Mouse (Mus musculus) testis, adult 2 months (tissue): Measurements from ENCODE around the gene Sec1. TPM values are rescaled to one million over a fixed set of nuclear protein-coding genes. Genes with fewer than 3 reads are reported as not detected.

Experiments used
- H3K27ac ChIP-seq: fragments of 200-500 bp; 2 replicates; pipeline ENCODE4 v1.5.1; 2012; ENCODE audit warnings: low read depth, low read length; ENCODE audit not compliant: control insufficient read depth, insufficient read depth
- H3K27me3 ChIP-seq: fragments of 200-500 bp; 2 replicates; pipeline ENCODE4 v1.6.1; 2012; ENCODE audit warnings: mild to moderate bottlenecking, low read length, moderate library complexity; ENCODE audit not compliant: control insufficient read depth, insufficient read depth
- H3K36me3 ChIP-seq: fragments of 200-500 bp; 2 replicates; pipeline ENCODE4 v1.6.1; 2012; ENCODE audit warnings: mild to moderate bottlenecking, low read length; ENCODE audit not compliant: control insufficient read depth, insufficient read depth
- H3K4me1 ChIP-seq: fragments of 200-500 bp; 2 replicates; pipeline ENCODE4 v1.6.1; 2012; ENCODE audit warnings: low read length; ENCODE audit not compliant: control insufficient read depth, insufficient read depth
- H3K4me3 ChIP-seq: fragments of 200-500 bp; 2 replicates; pipeline ENCODE4 v1.5.1; 2012; ENCODE audit warnings: low read depth, mild to moderate bottlenecking, low read length, moderate library complexity, mixed read lengths; ENCODE audit not compliant: control insufficient read depth
- CTCF ChIP-seq: fragments of 200-500 bp; IDR thresholded peaks from 2 replicates; pipeline ENCODE4 v1.5.1; 2012; ENCODE audit warnings: low read depth, mild to moderate bottlenecking, inconsistent platforms, low read length, moderate library complexity; ENCODE audit not compliant: control insufficient read depth, insufficient read depth, insufficient replicate concordance
- POLR2A ChIP-seq: fragments of 200-500 bp; IDR thresholded peaks from 2 replicates; pipeline ENCODE4 v1.6.1; 2012; ENCODE audit warnings: low read depth, mild to moderate bottlenecking, inconsistent platforms, low read length, moderate library complexity; ENCODE audit not compliant: control insufficient read depth
- polyA plus RNA-seq: library from polyadenylated mRNA; depleted of rRNA; stranded (reverse); fragments of >200 nt; gene quantifications from 2 replicates; pipeline ENCODE4 v1.2.3, GENCODE M21; 2012

Sec1 gene
- polyA plus RNA-seq, 1 experiment, result 61.0 TPM

DNA sequence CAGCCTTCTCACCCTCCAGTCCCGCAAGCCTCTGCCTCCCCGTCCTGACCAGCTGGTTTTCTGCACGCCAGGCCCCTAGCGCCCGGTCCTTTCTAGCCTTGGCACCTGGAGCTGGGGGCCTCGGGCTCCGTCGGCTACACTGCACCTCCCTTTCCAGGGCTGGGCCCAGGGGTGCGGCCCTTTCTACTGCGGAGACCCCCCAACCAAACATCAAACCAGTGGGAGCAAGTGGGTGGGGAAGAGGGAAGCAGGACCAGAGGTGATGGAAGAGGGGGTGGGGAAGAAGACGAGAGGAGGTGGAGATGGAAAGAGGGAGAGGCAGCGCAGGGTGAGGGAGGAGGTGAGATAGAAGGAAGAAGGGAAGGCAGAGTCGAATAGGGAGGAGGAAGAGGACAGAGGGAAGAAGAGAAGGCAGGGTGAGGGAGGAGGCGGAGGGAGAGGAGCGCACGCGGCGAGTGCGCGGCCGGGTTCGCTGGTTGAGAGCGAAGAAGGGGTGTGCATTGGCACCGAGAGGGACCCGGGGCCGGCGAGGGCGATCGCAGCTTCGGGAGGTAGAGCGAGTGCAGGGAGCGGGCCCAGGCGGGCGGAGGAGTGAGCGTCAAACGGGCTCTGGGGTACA lies 5.4 kb upstream of the Sec1 start, which contains the start of gene Car11:
Gene Car11, plus strand, starts transcription at position 321 of the 619 bp plus-strand sequence.
- H3K36me3 ChIP-seq, result no peaks in the 10 kb centered on the region
- H3K4me1 ChIP-seq, result peaks cover 25% of the 10 kb centered on the region
- H3K27ac ChIP-seq, result no peak within 1 kb of the TSS
- peak within 1 kb of the TSS; percentile 42 for H3K4me3 ChIP-seq
- no peak for TF ChIP-seq CTCF
- TF ChIP-seq POLR2A, result no peak
- H3K27me3 ChIP-seq, result no peaks in the 10 kb centered on the region; the same call in 1 of the 2 replicates

DNA sequence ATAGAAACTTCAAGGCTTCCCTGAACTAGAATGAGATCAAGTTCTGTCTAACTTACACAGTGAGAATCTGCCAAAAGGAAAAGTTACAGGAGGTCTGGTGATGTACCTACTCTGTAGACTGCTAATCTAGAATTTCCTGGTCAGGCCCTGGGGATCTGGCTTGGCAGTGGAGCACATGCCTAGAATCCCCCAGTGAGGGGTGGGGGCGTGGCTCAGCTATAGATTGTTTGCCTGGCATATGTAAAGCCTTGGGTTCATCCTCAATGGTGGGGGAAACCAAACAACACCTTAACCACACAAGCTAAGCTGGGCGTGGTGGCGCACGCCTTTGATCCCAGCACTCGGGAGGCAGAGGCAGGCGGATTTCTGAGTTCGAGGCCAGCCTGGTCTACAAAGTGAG lies 3.7 kb upstream of the Sec1 start:
- Histone ChIP-seq H3K4me1 (peaks cover 21% of the 10 kb centered on the region), H3K27me3 (no peaks in the 10 kb centered on the region; the same call in 1 of the 2 replicates), H3K4me3 (no peak overlapping the region), H3K36me3 (no peaks in the 10 kb centered on the region), H3K27ac (no peak overlapping the region)
- TF ChIP-seq POLR2A, result no peak
- TF ChIP-seq CTCF, result no peak

DNA sequence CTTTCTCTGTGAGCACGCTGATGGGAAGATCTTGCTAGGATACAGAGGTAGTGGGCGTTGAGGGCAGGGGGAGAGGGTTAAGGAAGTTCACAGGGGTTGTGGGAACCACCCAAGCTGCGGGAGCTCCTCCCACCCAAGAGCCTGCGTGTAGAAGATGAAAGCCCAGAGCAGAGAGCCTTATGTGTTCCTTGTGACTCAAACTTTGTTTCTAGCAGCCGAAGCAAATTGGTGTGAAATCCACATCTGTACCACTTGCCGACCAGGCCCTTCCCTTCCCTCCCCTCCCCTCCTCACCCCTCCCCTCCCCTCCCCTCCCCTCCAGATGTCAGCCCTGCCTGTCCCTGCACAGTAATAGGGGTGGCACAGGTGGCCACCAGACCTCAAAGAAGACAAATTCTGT lies 896 bp upstream of the Sec1 start:
- no peaks in the 10 kb centered on the region for H3K27me3 ChIP-seq
- peaks cover 15% of the 10 kb centered on the region for H3K4me1 ChIP-seq
- no peak for TF ChIP-seq CTCF
- no peak for TF ChIP-seq POLR2A
- peak overlapping the region; percentile 2; the same call in 1 of the 2 replicates for H3K27ac ChIP-seq
- H3K36me3 ChIP-seq, result no peaks in the 10 kb centered on the region
- H3K4me3 ChIP-seq, result peak overlapping the region; percentile 98

GRCm38 (mm10) chr7:45692364-45692763 lies 1.8 kb downstream of the Sec1 start:
- Histone ChIP-seq H3K4me3 (peak overlapping the region; percentile 2; the same call in 1 of the 2 replicates), H3K27me3 (no peaks in the 10 kb centered on the region), H3K27ac (no peak overlapping the region), H3K4me1 (peaks cover 7% of the 10 kb centered on the region), H3K36me3 (no peaks in the 10 kb centered on the region)
- TF ChIP-seq CTCF, result no peak
- TF ChIP-seq POLR2A, result no peak

GRCm38 (mm10) chr7:45689800-45690199 lies 4.4 kb downstream of the Sec1 start:
- TF ChIP-seq CTCF (no peak), POLR2A (no peak)
- peaks cover 6% of the 10 kb centered on the region for H3K4me1 ChIP-seq
- H3K4me3 ChIP-seq, result no peak overlapping the region
- no peaks in the 10 kb centered on the region for H3K36me3 ChIP-seq
- H3K27me3 ChIP-seq, result no peaks in the 10 kb centered on the region
- peak overlapping the region; percentile 45; the same call in 1 of the 2 replicates for H3K27ac ChIP-seq

DNA sequence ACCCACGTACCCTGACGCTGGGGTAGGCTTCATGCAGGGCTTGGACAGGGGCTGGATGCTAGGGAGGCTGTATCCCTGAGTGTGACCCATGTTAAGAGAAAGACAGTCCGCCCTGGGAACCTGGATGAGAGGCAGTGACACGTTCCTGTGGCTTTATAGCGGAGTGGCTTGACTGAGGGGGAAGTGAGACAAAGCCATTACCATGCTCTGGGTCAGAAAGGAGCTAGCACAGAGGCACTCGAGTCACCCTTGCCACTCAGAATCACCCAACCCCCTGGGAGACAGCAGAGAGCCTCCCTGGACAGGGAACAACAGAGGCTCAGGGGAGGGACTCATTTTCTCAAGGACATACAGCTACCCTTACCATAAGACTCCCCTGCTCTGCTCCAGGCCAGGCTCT lies 5.1 kb downstream of the Sec1 start:
- Histone ChIP-seq H3K4me3 (peak overlapping the region; percentile 2; the same call in 1 of the 2 replicates), H3K27me3 (no peaks in the 10 kb centered on the region), H3K36me3 (no peaks in the 10 kb centered on the region), H3K4me1 (peaks cover 6% of the 10 kb centered on the region), H3K27ac (no peak overlapping the region)
- TF ChIP-seq POLR2A (no peak), CTCF (no peak)

DNA sequence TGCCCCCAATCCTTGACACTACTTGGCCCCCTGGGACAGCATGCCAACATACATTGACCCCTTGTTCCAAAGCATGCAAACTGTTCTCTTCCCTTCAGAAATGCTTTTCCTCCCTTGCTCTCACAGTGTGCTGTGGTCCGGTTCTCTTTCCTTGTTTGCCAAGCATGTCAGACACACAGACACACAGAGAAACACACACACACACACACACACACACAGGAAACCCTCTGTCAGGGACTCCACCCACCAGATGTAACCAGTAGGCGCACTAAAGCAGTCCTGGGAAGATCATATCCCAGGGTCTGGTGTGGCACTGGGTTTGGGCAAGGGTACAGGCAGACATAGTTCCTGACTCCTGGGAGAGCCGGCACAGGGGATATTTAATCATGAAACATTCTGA lies 7.4 kb downstream of the Sec1 start:
- H3K36me3 ChIP-seq, result no peaks in the 10 kb centered on the region
- peak overlapping the region; percentile 65 for H3K4me3 ChIP-seq
- H3K27me3 ChIP-seq, result no peaks in the 10 kb centered on the region
- TF ChIP-seq POLR2A (no peak), CTCF (no peak)
- no peaks in the 10 kb centered on the region; the same call in none of the 2 replicates for H3K4me1 ChIP-seq
- no peak overlapping the region; the same call in 1 of the 2 replicates for H3K27ac ChIP-seq
